Mouse (Mus musculus) spleen, adult 2 months (tissue): ENCODE measurements around the gene Josd1.

Experiments used
- CTCF ChIP-seq: fragments of 200-500 bp; IDR thresholded peaks from 2 replicates; pipeline ENCODE4 v1.5.1; 2011; ENCODE audit warnings: mild to moderate bottlenecking, inconsistent platforms; ENCODE audit not compliant: insufficient read depth, insufficient read length, insufficient replicate concordance; ENCODE audit errors: extremely low read depth
- POLR2A ChIP-seq: fragments of 200-500 bp; IDR thresholded peaks from 2 replicates; pipeline ENCODE4 v1.6.1; 2011; ENCODE audit warnings: low read depth, low read length, inconsistent platforms

GRCm38 (mm10) chr15:79686046-79686869, 1.5 kb downstream of the Josd1 start:
- no peak for TF ChIP-seq CTCF
- TF ChIP-seq POLR2A = no peak
